Mouse (Mus musculus) midbrain, postnatal 0 days (tissue): ENCODE data around the gene Cacna2d4. TPM values are rescaled to one million over a fixed set of nuclear protein-coding genes. Genes with fewer than 3 reads are reported as not detected.

Experiments used
- ATAC-seq: fragments of 200-750 bp; cut with Nextera tagmentation; 2 replicates; pipeline ENCODE4 v1.8.0; 2017; ENCODE audit warnings: moderate number of reproducible peaks, mild to moderate bottlenecking, moderate TSS enrichment, moderate library complexity; ENCODE audit not compliant: low FRiP score
- DNase-seq: peaks from one replicate; pipeline ENCODE4 v3.0.0-alpha.2; 2015; ENCODE audit warnings: low spot score
- H3K27ac ChIP-seq: fragments of 300-500 bp; sonication (generic); 2 replicates; pipeline ENCODE4 v1.5.1; 2014; ENCODE audit warnings: low read depth, mild to moderate bottlenecking, low read length, mixed read lengths
- H3K27me3 ChIP-seq: fragments of 300-500 bp; sonication (generic); 2 replicates; pipeline ENCODE4 v1.6.1; 2014; ENCODE audit warnings: low read length, control low read depth, mixed read lengths; ENCODE audit not compliant: insufficient read depth
- H3K36me3 ChIP-seq: fragments of 300-500 bp; sonication (generic); 2 replicates; pipeline ENCODE4 v1.6.1; 2014; ENCODE audit warnings: low read length, control low read depth, mixed read lengths; ENCODE audit not compliant: insufficient read depth
- H3K4me1 ChIP-seq: fragments of 300-500 bp; sonication (generic); 2 replicates; pipeline ENCODE4 v1.6.1; 2014; ENCODE audit warnings: mild to moderate bottlenecking, control low read depth, antibody characterized with exemption, low read length, mixed read lengths; ENCODE audit not compliant: insufficient read depth
- H3K4me2 ChIP-seq: fragments of 300-500 bp; sonication (generic); 2 replicates; pipeline ENCODE4 v1.6.1; 2014; ENCODE audit warnings: low read depth, mild to moderate bottlenecking, low read length, mixed read lengths; ENCODE audit not compliant: poor library complexity, severe bottlenecking
- H3K4me3 ChIP-seq: fragments of 300-500 bp; sonication (generic); 2 replicates; pipeline ENCODE4 v1.5.1; 2014; ENCODE audit warnings: low read depth, mild to moderate bottlenecking, low read length, moderate library complexity
- H3K9ac ChIP-seq: fragments of 300-500 bp; sonication (generic); replicated peaks from 2 replicates; pipeline ENCODE4 v1.6.1; 2014; ENCODE audit warnings: mild to moderate bottlenecking, low read length, moderate library complexity, mixed read lengths; ENCODE audit not compliant: poor library complexity, severe bottlenecking
- H3K9me3 ChIP-seq: fragments of 300-500 bp; sonication (generic); 2 replicates; pipeline ENCODE4 v1.6.1; 2016; ENCODE audit warnings: low read length, control low read depth
- CTCF ChIP-seq: IDR thresholded peaks from 2 replicates; pipeline ENCODE4 v1.5.1; 2016; ENCODE audit warnings: antibody characterized with exemption, mild to moderate bottlenecking
- WGBS: fragments of 180-500 bp; shearing (Covaris S2); extraction: QIAGEN DNeasy Blood & Tissue Kit; methylation state at CpG from one replicate; pipeline ENCODE4 v1.1.7; 2014; 5-methylcytosine and 5-hydroxymethylcytosine counted together
- polyA plus RNA-seq: library from polyadenylated mRNA; unstranded; fragments of >200 nt; fragmentation: Nextera tagmentation; extraction: Ambion mirVana; gene quantifications from 2 replicates; pipeline ENCODE4 v1.2.1, GENCODE M21; 2015
- total RNA-seq: library from RNA; depleted of rRNA; stranded (reverse); fragments of >200 nt; gene quantifications from 2 replicates; pipeline ENCODE4 v1.2.3, GENCODE M21; 2014

Gene Cacna2d4
- total and polyA plus RNA-seq, 2 experiments from 2014 or later, result 0.74 to 0.77 TPM

- WGBS, result 65% methylated on average over 1 of the region's 1 CpGs
- Histone ChIP-seq H3K9me3 (no peaks in the 10 kb centered on the region), H3K9ac (no peak overlapping the region), H3K4me1 (no peaks in the 10 kb centered on the region), H3K4me2 (no peak overlapping the region), H3K4me3 (no peak overlapping the region), H3K27ac (no peak overlapping the region), H3K27me3 (no peaks in the 10 kb centered on the region), H3K36me3 (no peaks in the 10 kb centered on the region)
- 0 out of 2 replicates have a peak, but pooled peaks have one; percentile 4 for TF ChIP-seq CTCF
- ATAC-seq (no peak), DNase-seq (no peak)
These were observed 142.3 kb downstream of the Cacna2d4 start for GRCm38 (mm10) chr6:119378631-119379030.

DNA sequence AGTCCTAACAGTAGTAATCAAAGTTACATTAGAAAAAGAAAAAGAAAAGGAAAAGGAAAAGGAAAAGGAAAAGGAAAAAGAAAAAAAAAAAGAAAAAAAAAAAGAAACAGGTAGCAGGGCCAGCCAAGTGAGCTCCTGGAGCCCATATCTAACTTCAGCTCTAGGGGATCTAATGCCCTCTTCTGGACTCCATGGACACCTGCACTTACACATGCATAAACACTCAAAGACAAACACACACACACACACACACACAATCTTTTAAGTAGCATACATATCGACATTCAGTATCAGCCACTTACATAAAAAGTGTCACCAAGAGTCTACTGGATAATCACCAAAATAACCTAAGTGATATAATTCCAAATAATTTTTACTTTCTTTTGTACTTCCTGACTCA, 149.3 kb downstream of the Cacna2d4 start:
- no peaks in the 10 kb centered on the region for H3K36me3 ChIP-seq
- H3K27ac ChIP-seq, result no peak overlapping the region
- no peak overlapping the region for H3K4me3 ChIP-seq
- H3K9ac ChIP-seq, result no peak overlapping the region
- H3K9me3 ChIP-seq, result no peaks in the 10 kb centered on the region
- no peak overlapping the region for H3K4me2 ChIP-seq
- H3K4me1 ChIP-seq, result peaks cover 11% of the 10 kb centered on the region; the same call in 1 of the 2 replicates
- TF ChIP-seq CTCF, result peak; percentile 21; the same call in 1 of the 2 replicates
- ATAC-seq (no peak), DNase-seq (no peak)
- H3K27me3 ChIP-seq, result no peaks in the 10 kb centered on the region
- WGBS, result 97% methylated on average over 1 of the region's 1 CpGs

- H3K27me3 ChIP-seq, result no peaks in the 10 kb centered on the region
- no peak overlapping the region for H3K4me3 ChIP-seq
- 90% methylated on average over 4 of the region's 4 CpGs for WGBS
- no peaks in the 10 kb centered on the region for H3K36me3 ChIP-seq
- H3K9ac ChIP-seq, result no peak overlapping the region
- TF ChIP-seq CTCF, result no peak
- no peak overlapping the region for H3K4me2 ChIP-seq
- H3K4me1 ChIP-seq, result peaks cover 11% of the 10 kb centered on the region; the same call in 1 of the 2 replicates
- ATAC-seq, result no peak
- no peak overlapping the region for H3K27ac ChIP-seq
- DNase-seq, result no peak
- no peaks in the 10 kb centered on the region for H3K9me3 ChIP-seq
These were observed 150.1 kb downstream of the Cacna2d4 start for GRCm38 (mm10) chr6:119386421-119386820.

DNA sequence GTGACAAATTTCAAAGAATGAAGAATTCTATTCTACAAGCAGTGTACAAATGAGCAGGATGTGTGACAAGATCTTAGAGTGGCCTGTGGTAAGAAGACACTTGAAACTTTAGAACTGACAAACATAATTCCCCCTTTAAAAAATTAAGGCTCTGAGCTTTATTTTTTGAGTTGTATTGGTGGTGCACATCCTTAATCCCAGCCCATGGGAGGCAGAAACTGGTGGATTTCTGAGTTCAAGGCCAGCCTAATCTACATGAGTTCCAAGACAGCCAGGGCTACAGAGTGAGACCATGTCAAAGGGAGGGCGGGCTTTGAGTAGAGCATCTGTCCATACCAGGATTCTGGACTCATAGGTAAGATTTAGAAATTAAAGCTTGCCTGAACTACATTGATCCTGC, 150.5 kb downstream of the Cacna2d4 start:
- no peak for ATAC-seq
- TF ChIP-seq CTCF, result no peak
- H3K9ac ChIP-seq, result no peak overlapping the region
- H3K27me3 ChIP-seq, result no peaks in the 10 kb centered on the region
- H3K4me2 ChIP-seq, result 0 out of 2 replicates have a peak overlapping the region, but pooled peaks have one; percentile 81
- H3K27ac ChIP-seq, result no peak overlapping the region
- peaks cover 11% of the 10 kb centered on the region; the same call in 1 of the 2 replicates for H3K4me1 ChIP-seq
- no peak overlapping the region for H3K4me3 ChIP-seq
- H3K36me3 ChIP-seq, result no peaks in the 10 kb centered on the region
- no peaks in the 10 kb centered on the region for H3K9me3 ChIP-seq
- 93% methylated on average over 1 of the region's 1 CpGs for WGBS
- no peak for DNase-seq

- no peak; the same call in 1 of the 2 replicates for TF ChIP-seq CTCF
- Histone ChIP-seq H3K4me3 (peak overlapping the region; percentile 86), H3K9me3 (no peaks in the 10 kb centered on the region), H3K27me3 (no peaks in the 10 kb centered on the region), H3K4me1 (peaks cover 11% of the 10 kb centered on the region; the same call in 1 of the 2 replicates), H3K36me3 (no peaks in the 10 kb centered on the region), H3K9ac (peak overlapping the region; percentile 78), H3K4me2 (peak overlapping the region; percentile 81), H3K27ac (peak overlapping the region; percentile 90)
- ATAC-seq, result peak; percentile 85
- under 1% methylated on average over 55 of the region's 76 CpGs for WGBS
- peak; percentile 59 for DNase-seq
These were observed 151.7 kb downstream of the Cacna2d4 start for GRCm38 (mm10) chr6:119387801-119388649.

DNA sequence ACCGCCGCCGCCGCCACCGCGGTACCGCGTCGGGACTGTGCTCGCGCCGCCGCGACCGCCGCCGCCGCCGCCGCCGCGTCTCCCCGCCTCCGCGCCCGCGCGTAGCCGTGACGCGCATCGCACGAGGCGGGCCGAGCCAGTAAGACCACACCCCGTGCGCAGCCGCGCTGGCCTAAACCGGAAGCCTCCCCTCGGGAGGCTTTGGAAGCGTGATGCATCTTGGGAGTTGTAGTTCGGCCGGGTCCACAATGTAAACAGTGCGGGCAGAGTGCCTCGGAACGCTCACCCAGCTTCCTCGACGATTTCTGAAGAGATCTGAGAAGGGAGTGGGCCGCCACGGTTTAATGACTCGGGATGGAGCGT, 152.3 kb downstream of the Cacna2d4 start:
- Histone ChIP-seq H3K4me2 (peak overlapping the region; percentile 52), H3K27me3 (no peaks in the 10 kb centered on the region), H3K9ac (peak overlapping the region; percentile 78), H3K4me1 (peaks cover 11% of the 10 kb centered on the region; the same call in 1 of the 2 replicates), H3K4me3 (peak overlapping the region; percentile 86), H3K36me3 (no peaks in the 10 kb centered on the region), H3K9me3 (no peaks in the 10 kb centered on the region), H3K27ac (peak overlapping the region; percentile 90)
- TF ChIP-seq CTCF, result no peak
- peak; percentile 99 for ATAC-seq
- WGBS, result under 1% methylated on average over 43 of the region's 53 CpGs
- DNase-seq, result peak; percentile 99
